Mouse (Mus musculus): ENCODE measurements around the gene Ccz1.
A peak's percentile ranks its signal among the peaks of the same experiment; 100 is the strongest.

The Ccz1 gene

DNA sequence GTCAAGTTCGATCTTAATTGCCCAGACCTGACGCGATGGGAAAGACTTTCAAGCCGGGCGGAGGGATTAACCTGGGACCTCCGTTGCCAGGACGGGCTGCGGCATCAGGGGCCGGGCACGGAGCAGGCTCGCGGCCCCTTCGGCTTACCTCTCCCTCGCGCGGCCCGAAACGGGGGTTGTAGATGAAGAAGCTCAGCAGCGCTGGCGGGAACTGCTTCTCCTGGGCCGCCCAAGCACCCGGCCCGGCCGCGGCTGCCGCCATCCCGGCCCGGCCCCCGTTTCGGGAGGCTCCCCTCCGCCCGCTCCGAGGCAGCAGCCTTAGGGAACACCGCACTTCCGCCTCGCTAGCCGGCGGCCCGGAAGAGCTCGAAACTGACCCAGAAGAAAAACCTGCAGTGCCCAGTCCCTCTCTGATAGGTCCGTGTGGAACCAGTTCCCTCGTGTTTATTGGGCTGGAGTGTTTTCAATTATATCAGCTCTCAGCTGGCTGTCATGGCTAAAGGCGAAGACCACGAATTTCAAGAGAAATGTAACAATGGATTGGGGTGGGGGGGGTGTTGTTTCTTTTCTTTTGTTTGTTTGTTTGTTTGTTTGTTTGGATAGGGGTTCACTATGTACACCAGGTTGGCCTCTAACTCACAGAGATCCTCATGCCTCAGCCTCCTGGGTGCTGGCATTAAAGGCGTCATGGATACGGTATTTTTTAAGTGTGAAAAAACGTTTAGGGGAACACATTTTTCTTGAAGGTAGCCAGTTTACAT is at the start of gene Ccz1:
Gene Ccz1, minus strand, starts transcription at position 327 of the 761 bp plus-strand sequence.
- DNase-seq (ENCODE audit: low spot score in 2 of 2) = peak; percentile 66 to 74

DNA sequence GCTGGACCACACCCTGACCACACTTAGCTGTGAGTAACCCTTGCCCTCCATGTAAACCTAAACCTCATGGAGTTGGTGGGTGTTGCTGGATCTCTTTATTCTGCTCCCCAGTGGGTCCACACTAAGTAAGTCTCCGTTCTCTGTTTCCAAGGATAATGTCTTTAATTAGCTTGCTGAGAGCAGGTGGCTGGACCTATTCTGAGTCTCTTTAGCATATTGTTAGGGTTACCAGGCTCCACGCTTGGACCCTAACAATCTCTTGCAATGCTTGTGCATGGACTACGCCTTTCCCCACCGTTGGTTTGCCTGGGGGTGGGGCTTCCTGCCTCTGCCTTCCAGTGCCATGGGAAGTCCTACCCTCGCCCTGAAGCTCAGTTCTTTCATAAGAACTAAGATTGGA is 49.4 kb upstream of the Ccz1 start:
- no peak for DNase-seq (ENCODE audit: low spot score in 2 of 2)

DNA sequence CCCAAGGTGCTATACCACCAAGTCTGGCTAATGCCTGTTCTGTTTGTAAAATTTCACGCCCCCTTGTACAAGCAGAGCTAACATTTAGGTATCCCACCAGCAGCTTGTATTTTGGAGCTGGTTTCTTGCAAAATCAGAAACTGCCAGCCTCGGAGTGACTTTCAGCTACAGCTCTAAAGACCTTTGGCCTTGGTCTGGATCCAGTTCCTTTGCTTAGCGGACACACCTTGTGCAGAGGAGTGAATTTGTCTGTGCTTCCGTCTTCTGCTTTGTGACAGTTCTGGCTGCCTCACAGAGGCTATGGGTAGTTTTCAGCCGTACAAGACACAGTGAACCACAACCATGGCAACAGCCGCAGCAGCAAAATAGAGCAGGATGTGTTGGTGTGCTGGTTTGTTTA is 39.7 kb upstream of the Ccz1 start:
- DNase-seq (ENCODE audit: low spot score in 2 of 2) = no peak

DNA sequence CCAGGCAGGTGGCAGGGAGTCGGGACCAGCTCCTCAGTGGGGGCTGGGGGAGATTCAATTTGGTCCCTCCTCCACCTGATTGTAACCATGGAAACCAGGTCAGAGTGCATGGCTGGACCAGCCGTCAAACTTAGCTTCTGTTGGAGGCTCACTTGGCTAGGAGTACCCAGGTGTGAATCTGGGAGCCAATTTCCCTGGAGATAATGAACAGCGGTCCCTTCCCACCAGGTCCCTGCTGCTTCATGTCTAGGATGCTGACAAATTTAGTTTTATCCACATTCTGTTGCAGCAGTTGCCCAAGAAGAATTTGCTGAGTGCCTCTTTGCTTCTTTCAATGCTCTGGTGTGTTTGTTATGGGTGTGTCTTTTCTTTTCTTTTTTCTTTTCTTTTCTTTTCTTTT is 38.8 kb upstream of the Ccz1 start:
- no peak for DNase-seq (ENCODE audit: low spot score in 2 of 2)

- no peak for DNase-seq (ENCODE audit: low spot score in 2 of 2)
Observed at GRCm38 (mm10) chr5:144051268-144051667, 36.6 kb upstream of the Ccz1 start.

DNA sequence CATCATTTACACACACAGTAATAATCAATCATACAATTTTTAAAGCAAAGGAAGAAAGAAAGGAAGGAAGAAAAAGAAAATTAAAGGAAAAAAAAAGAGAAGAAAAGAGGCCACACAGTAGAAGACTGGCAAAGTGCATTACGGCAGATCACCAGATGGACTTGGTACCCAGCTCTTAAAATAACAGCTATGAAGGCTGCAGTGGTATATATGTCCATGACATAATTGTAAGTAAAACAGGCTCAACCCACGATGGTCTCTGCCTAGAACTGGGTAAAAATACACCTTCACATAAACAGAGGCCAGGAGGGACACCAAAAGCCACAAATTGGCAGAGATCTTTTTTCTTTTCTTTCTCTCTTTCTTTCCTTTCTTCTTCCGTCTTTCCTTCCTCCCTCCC is 35.2 kb upstream of the Ccz1 start:
- DNase-seq (ENCODE audit: low spot score in 2 of 2) = no peak

DNA sequence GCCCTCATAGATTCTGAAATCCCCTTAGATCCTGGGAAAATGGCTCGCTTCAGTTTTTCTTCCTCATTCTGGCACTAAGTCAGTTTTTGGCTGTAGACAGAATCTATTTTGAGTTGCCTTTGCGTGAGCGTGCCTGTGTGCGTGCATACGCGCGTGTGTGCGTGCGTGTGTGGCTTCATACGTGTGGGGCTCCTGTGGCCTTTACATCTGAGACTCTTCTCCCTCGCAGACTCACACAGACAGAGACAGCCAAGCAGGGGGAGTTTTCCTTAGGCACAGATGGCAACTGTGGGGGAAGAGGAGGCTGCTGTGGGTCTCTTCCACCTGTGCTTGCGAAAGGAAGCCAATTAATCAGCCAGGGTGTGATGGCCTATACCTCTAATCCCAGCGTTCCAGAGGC is 32.6 kb upstream of the Ccz1 start:
- no peak for DNase-seq (ENCODE audit: low spot score in 2 of 2)

GRCm38 (mm10) chr5:144043166-144043565 is 28.5 kb upstream of the Ccz1 start:
- no peak for DNase-seq (ENCODE audit: low spot score in 2 of 2)

GRCm38 (mm10) chr5:144040720-144041364 is 26.2 kb upstream of the Ccz1 start:
- DNase-seq (ENCODE audit: low spot score in 2 of 2) = peak; percentile 53 to 75

DNA sequence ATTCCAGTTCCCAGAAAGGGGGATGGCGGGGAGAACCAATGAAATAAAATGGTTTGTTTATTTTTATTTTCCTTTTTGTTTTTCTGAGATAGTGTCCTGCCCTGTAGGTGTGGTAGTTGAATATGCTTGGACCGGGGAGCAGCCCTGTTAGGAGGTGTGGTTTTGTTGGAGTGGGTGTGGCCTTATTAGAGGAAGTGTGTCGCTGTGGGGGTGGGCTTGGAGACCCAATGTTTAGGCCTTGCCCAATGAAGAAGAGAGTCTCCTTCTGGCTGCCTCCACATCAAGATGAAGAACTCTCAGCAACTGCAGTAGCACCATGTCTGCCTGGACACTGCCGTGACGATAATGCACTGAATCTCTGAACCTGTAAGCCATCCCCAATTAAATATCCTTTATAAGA is 25.2 kb upstream of the Ccz1 start:
- no peak for DNase-seq (ENCODE audit: low spot score in 2 of 2)

- DNase-seq (ENCODE audit: low spot score in 2 of 2) = no peak
Observed at GRCm38 (mm10) chr5:144039156-144039675, 24.5 kb upstream of the Ccz1 start.

DNA sequence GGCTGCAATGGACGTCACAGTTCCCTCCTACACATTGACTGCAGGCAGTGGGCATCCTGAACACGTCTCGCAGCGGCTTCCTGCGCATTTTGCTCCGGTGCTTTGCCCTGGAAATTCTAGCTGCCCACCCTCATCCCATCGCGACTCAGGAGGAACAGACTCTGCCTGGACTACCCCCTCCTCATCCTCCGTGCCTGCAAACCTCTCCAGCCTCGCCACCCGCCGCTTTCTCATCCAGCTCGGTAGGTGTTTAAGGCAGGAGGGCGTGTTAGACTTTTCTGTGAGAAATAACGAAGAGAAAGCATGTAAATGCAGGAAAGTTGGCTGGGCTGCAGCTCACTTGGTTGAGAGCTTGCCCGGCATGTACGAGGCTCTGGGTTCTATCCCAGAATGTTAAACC is 22.3 kb upstream of the Ccz1 start:
- no peak for DNase-seq (ENCODE audit: low spot score in 2 of 2)

GRCm38 (mm10) chr5:144034567-144034966 is 19.9 kb upstream of the Ccz1 start:
- DNase-seq (ENCODE audit: low spot score in 2 of 2) = no peak

- no peak for DNase-seq (ENCODE audit: low spot score in 2 of 2)
Observed at GRCm38 (mm10) chr5:144032491-144032890, 17.8 kb upstream of the Ccz1 start.

GRCm38 (mm10) chr5:144026620-144027263 is 12.1 kb upstream of the Ccz1 start, which contains the start of gene Ocm:
Gene Ocm, minus strand, starts transcription at chr5:144026670.
- no peak for DNase-seq (ENCODE audit: low spot score in 2 of 2)

GRCm38 (mm10) chr5:144015845-144016244 is 1.2 kb upstream of the Ccz1 start:
- DNase-seq (ENCODE audit: low spot score in 2 of 2) = no peak

DNA sequence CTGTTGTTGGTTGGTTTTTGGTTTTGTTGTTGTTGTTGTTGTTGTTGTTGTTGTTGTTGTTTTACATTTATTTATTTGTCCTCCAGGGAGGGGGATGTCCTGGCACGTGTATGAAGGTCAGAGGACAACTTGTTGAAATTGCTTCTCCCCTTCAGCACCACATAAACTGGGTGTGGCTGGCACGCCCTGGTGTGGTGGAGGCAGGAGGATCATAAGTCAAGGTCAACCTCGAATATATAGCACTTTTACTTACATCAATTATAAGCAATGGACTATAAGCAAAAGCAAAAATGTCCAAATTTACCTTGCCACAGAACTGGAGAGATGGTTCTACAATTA is 604 bp upstream of the Ccz1 start:
- no peak for DNase-seq (ENCODE audit: low spot score in 2 of 2)

- DNase-seq (ENCODE audit: low spot score in 2 of 2) = peak in 1 of 2 experiments; percentile 9
Observed at GRCm38 (mm10) chr5:144013366-144014134, 1.1 kb downstream of the Ccz1 start.

DNA sequence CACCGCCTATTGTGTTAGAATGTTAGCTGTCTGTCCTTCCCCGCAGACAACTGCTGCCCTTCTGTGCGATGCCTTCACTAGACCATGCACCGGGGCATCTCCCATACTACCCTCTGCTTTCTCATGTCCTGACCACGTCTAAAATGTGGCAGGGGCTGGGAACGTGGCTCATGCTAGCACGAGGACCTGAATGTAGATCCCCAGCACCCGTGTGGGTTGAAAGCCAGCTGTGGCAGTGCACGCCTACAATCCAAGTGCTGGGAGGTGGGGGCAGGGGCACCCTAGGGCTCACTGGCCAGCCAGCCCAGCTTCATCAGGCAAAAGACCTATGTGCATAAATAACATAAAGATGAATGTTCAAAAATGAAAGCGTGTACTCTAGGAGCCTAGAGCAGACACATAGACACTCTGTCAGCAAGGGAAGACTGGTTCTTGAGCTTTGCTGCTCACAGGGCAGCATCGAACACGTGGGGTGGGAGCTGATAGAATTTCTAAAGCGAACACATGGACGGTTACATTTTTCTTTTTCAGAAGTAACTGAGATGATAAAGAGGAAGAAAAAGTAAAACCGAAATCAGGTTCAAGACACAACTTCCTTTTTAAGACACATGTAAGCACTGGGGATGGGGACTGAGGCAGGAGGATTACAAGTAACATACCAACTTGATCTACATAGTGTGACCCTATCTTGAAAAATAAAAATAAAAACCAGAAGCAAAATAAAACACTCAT is 12.1 kb downstream of the Ccz1 start:
- peak in 1 of 2 experiments; percentile 21 for DNase-seq (ENCODE audit: low spot score in 2 of 2)

DNA sequence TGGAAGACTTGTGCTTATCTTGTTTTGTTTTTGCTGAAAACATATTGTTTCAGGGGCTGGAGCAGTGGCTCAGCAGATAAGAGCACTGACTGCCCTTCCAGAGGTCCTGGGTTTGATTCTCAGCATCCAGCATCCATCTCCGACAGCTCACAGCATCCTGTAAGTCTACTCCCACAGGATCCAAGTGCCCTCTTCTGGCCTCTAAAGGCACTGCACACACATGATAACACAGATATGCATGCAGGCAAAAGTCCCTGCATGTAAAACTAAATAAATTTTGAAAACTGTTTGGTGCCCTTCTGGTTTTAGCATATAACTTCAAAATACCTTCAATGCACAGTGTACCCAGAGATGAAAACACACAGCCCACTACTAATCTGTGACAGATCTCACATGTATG is 15.3 kb downstream of the Ccz1 start:
- DNase-seq (ENCODE audit: low spot score in 2 of 2) = no peak

DNA sequence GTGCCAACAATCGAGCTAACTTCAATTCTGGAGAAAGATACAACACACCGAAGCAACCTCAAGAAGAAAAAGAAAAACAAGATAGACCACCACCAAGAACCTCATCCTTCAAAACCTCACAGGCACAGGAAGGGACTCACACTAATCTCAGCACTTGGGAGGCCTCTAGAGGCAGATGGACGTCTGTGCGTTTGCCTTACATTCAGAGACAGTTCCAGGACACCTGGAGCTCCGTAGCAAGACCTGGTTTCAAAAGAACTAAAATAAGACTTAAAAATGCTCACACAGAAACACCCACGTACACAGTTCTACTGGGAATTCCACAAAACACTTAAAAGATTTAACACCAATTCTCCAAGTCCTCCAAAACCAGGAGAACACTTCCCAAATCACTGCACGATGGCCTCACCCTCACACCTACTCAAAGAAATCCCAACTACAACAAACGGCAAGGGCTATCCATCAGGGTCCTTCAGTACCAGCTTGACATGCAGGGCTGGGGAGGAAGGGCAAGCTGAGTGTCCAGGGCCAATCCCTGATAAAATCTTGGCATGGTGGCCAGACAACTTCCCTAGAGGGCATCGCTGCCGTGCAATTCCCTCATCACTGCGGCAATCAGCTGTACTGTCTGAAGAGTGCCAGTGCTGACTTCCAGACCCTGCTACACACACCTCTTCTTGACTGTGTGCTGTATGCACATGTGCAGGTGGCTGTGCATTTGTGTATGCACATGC is 19.9 kb downstream of the Ccz1 start:
- DNase-seq (ENCODE audit: low spot score in 2 of 2) = no peak
